Mouse (Mus musculus): ENCODE measurements around the gene Znfx1. TPM values are rescaled to one million over a fixed set of nuclear protein-coding genes. Genes with fewer than 3 reads are reported as not detected.

The Znfx1 gene
- polyA plus RNA-seq, 1 experiment from 2014 or later: 9.5 TPM

DNA sequence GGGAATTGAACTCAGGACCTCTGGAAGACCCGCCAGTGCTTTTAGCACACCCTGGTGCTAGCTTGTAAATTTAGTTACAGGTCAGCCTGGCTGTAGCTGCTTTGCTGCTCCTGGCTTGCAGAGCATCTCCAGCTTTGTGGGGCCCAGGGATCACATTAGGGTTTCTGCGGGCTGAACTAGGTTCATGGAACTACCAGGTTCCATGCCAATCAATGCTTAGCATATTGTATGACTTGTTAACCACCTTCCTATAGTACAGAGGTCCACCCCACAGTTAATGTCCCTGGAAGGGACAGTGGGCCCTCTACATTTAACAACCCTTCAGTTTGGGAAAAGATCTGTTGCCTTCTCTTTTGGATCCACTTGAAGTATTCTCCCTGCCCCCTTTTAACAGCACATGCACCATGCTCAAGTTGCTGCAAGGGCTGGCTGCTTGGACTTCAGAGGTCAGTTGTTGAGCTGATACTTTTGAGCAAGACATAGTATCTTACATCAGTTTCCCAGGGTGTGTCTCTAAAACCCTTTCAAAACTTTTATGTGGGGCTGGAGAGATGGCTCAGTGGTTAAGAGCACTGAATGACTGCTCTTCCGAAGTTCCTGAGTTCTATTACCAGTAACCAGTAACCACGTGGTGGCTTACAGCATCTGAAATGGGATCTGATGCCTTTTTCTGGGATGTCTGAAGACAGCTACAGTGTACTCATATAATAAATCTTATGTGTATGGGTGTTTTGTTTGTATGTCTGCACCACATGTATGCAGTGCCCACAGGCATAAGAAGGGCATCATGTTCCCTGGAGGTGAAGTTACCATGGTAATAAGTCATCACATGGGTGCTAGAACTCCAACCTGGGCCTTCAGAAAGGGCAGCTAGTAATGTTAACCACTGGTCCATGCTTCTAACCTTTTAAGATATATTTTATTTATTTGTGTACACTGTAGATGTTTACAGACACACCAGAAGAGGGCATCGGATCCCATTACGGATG lies 4.0 kb upstream of the Znfx1 start:
- Histone ChIP-seq H3K36me3 (replicated peaks) (peaks cover 15% of the 10 kb centered on the region), H3K9ac (no peak overlapping the region), H3K9me3 (no peaks in the 10 kb centered on the region), H3K27ac (no peak overlapping the region), H3K4me1 (peaks cover 29% of the 10 kb centered on the region), H3K4me2 (no peak overlapping the region), H3K4me3 (no peak overlapping the region), H3K27me3 (replicated peaks) (no peaks in the 10 kb centered on the region)
- no peak for ATAC-seq (replicated peaks)
- WGBS: 40% methylated on average over 6 of the region's 6 CpGs

- H3K9ac ChIP-seq: no peak overlapping the region
- ATAC-seq (replicated peaks): no peak
- no peaks in the 10 kb centered on the region for H3K9me3 ChIP-seq
- peaks cover 15% of the 10 kb centered on the region for H3K36me3 ChIP-seq (replicated peaks)
- H3K27ac ChIP-seq: no peak overlapping the region
- H3K4me2 ChIP-seq: no peak overlapping the region
- peaks cover 34% of the 10 kb centered on the region for H3K4me1 ChIP-seq
- 65% methylated on average over 1 of the region's 1 CpGs for WGBS
- no peaks in the 10 kb centered on the region for H3K27me3 ChIP-seq (replicated peaks)
- H3K4me3 ChIP-seq: no peak overlapping the region
These were observed 3.2 kb upstream of the Znfx1 start for GRCm38 (mm10) chr2:167066031-167066430.

DNA sequence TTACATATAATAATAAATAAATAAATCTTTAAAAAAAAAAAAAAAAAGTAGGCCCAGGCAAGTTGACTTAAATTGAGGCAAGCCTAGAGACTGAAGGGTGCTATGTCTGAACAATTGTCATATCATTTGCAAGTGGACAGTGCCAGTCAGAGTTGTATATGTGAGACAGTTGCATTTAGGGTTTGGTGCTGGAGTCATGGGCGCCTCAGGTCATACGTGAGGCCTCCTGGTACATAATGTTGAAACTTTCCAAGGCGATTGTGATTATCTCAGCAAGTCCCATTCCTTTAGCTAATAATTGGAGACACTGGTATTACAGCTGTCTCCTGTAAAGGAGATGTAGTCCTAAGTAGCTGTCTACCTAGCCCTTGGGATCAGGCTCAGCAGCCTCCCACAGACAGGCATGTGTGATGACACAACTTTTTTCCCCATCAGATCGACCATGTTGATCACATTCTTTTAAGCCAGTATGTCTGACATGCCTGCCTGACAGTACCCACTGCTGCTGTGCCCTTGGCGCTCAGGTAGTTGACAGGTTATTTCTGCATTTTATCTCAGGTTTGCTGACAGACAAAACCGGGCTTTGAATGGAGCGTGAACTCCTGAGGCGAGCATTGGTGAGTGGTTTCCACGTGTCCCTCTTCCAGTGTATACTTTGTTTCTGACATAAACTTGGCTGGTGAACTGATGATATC lies 1.9 kb upstream of the Znfx1 start:
- Histone ChIP-seq H3K4me2 (peak overlapping the region; percentile 61), H3K27me3 (replicated peaks) (no peaks in the 10 kb centered on the region), H3K4me3 (peak overlapping the region; percentile 78), H3K27ac (no peak overlapping the region; the same call in 1 of the 2 replicates), H3K9ac (peak overlapping the region; percentile 36), H3K9me3 (no peaks in the 10 kb centered on the region), H3K36me3 (replicated peaks) (peaks cover 15% of the 10 kb centered on the region), H3K4me1 (peaks cover 37% of the 10 kb centered on the region)
- 29% methylated on average over 9 of the region's 9 CpGs for WGBS
- ATAC-seq (replicated peaks): no peak

DNA sequence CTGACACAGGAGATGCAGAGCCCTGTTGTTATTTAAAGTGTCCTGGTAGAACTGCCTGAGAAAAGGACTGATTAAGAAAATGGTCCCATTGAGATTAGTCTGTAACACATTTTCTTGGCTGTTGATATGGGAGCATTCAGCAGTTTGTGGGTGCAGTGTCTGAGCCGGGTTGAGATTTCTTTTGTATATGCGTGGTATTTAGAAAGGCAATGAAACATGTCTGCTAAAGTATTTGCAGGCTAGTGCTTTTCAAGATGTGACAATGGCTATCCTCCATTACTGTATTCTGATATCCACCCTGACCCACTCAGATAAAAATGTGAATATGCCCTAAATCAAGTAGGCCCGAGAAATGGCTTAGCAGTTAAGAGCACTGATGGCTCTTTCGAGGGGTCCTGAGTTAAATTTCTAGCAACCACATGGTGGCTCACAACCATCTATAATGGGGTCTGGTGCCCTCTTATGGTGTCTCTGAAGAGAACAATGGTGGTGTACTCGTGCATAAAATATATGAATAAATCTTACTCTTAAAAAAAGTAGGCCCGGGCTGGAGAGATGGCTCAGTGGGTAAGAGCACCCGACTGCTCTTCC lies 1.2 kb upstream of the Znfx1 start:
- no peaks in the 10 kb centered on the region for H3K9me3 ChIP-seq
- peak overlapping the region; percentile 95 for H3K9ac ChIP-seq
- peaks cover 15% of the 10 kb centered on the region for H3K36me3 ChIP-seq (replicated peaks)
- H3K27ac ChIP-seq: peak overlapping the region; percentile 94
- no peaks in the 10 kb centered on the region for H3K27me3 ChIP-seq (replicated peaks)
- H3K4me1 ChIP-seq: peaks cover 39% of the 10 kb centered on the region
- under 1% methylated on average over 7 of the region's 7 CpGs for WGBS
- peak overlapping the region; percentile 78 for H3K4me3 ChIP-seq
- ATAC-seq (replicated peaks): no peak
- H3K4me2 ChIP-seq: peak overlapping the region; percentile 61

- peak overlapping the region; percentile 80 for H3K4me2 ChIP-seq
- peak overlapping the region; percentile 94 for H3K27ac ChIP-seq
- WGBS: 0% methylated on average over 17 of the region's 60 CpGs
- no peaks in the 10 kb centered on the region for H3K9me3 ChIP-seq
- peaks cover 19% of the 10 kb centered on the region for H3K36me3 ChIP-seq (replicated peaks)
- no peaks in the 10 kb centered on the region for H3K27me3 ChIP-seq (replicated peaks)
- peak overlapping the region; percentile 95 for H3K9ac ChIP-seq
- H3K4me3 ChIP-seq: peak overlapping the region; percentile 78
- peak; percentile 86 for ATAC-seq (replicated peaks)
- H3K4me1 ChIP-seq: peaks cover 39% of the 10 kb centered on the region
These were observed 311 bp downstream of the Znfx1 start for GRCm38 (mm10) chr2:167062497-167062911.

- no peaks in the 10 kb centered on the region for H3K9me3 ChIP-seq
- WGBS: 31% methylated on average over 11 of the region's 11 CpGs
- peaks cover 36% of the 10 kb centered on the region for H3K4me1 ChIP-seq
- H3K27ac ChIP-seq: no peak overlapping the region
- peak overlapping the region; percentile 78 for H3K4me3 ChIP-seq
- H3K27me3 ChIP-seq (replicated peaks): no peaks in the 10 kb centered on the region
- peak overlapping the region; percentile 95 for H3K9ac ChIP-seq
- 0 out of 2 replicates have a peak, but pooled peaks have one; percentile 0 for ATAC-seq (replicated peaks)
- H3K36me3 ChIP-seq (replicated peaks): peaks cover 26% of the 10 kb centered on the region
- H3K4me2 ChIP-seq: peak overlapping the region; percentile 80
These were observed 1.3 kb downstream of the Znfx1 start for GRCm38 (mm10) chr2:167061381-167062034.

- no peak overlapping the region for H3K4me3 ChIP-seq
- no peaks in the 10 kb centered on the region for H3K9me3 ChIP-seq
- no peak overlapping the region for H3K9ac ChIP-seq
- H3K36me3 ChIP-seq (replicated peaks): peaks cover 26% of the 10 kb centered on the region
- H3K27me3 ChIP-seq (replicated peaks): no peaks in the 10 kb centered on the region
- ATAC-seq (replicated peaks): no peak
- peak overlapping the region; percentile 14; the same call in 1 of the 2 replicates for H3K4me2 ChIP-seq
- peaks cover 32% of the 10 kb centered on the region for H3K4me1 ChIP-seq
- H3K27ac ChIP-seq: no peak overlapping the region
These were observed 2.1 kb downstream of the Znfx1 start for GRCm38 (mm10) chr2:167060761-167061160.

DNA sequence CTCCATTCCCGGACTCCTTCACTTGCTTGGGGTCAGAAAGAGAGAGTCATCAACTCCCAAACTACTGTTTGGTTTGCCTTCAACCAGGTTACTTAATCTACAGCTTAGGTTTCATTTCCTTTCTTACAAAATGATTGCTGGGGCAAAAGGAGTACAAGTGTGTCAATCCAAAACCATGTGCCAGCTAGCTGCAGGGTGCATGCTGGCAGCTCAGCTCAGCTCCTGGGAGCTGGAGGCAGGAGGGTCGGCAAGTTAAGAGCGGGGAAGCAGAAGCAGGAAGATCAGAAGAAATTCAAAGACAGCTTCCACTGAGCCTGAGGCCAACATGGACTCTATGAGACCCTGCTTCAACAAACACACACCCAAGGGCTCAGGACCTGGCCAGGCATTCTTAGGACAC lies 2.5 kb downstream of the Znfx1 start:
- Histone ChIP-seq H3K4me2 (peak overlapping the region; percentile 14; the same call in 1 of the 2 replicates), H3K9ac (no peak overlapping the region), H3K36me3 (replicated peaks) (peaks cover 26% of the 10 kb centered on the region)

GRCm38 (mm10) chr2:167059960-167060359 lies 2.9 kb downstream of the Znfx1 start:
- H3K9ac ChIP-seq: no peak overlapping the region
- WGBS: 73% methylated on average over 12 of the region's 12 CpGs
- peaks cover 24% of the 10 kb centered on the region for H3K4me1 ChIP-seq
- no peaks in the 10 kb centered on the region for H3K27me3 ChIP-seq (replicated peaks)
- peaks cover 29% of the 10 kb centered on the region for H3K36me3 ChIP-seq (replicated peaks)
- H3K4me3 ChIP-seq: no peak overlapping the region
- no peak for ATAC-seq (replicated peaks)
- no peak overlapping the region for H3K27ac ChIP-seq
- no peaks in the 10 kb centered on the region for H3K9me3 ChIP-seq
- H3K4me2 ChIP-seq: no peak overlapping the region

More for the DNA sequence above, 2.5 kb downstream of the Znfx1 start:
- Histone ChIP-seq H3K27me3 (replicated peaks) (no peaks in the 10 kb centered on the region), H3K4me3 (no peak overlapping the region), H3K4me1 (peaks cover 28% of the 10 kb centered on the region), H3K9me3 (no peaks in the 10 kb centered on the region), H3K27ac (no peak overlapping the region)
- WGBS: 70% methylated on average over 3 of the region's 3 CpGs
- ATAC-seq (replicated peaks): no peak

GRCm38 (mm10) chr2:167059536-167059935 lies 3.3 kb downstream of the Znfx1 start:
- ATAC-seq (replicated peaks): no peak
- 43% methylated on average over 8 of the region's 8 CpGs for WGBS
- peaks cover 22% of the 10 kb centered on the region for H3K4me1 ChIP-seq
- H3K9me3 ChIP-seq: no peaks in the 10 kb centered on the region
- no peak overlapping the region for H3K27ac ChIP-seq
- H3K4me2 ChIP-seq: no peak overlapping the region
- H3K9ac ChIP-seq: no peak overlapping the region
- H3K27me3 ChIP-seq (replicated peaks): no peaks in the 10 kb centered on the region
- H3K36me3 ChIP-seq (replicated peaks): peaks cover 33% of the 10 kb centered on the region
- H3K4me3 ChIP-seq: no peak overlapping the region

DNA sequence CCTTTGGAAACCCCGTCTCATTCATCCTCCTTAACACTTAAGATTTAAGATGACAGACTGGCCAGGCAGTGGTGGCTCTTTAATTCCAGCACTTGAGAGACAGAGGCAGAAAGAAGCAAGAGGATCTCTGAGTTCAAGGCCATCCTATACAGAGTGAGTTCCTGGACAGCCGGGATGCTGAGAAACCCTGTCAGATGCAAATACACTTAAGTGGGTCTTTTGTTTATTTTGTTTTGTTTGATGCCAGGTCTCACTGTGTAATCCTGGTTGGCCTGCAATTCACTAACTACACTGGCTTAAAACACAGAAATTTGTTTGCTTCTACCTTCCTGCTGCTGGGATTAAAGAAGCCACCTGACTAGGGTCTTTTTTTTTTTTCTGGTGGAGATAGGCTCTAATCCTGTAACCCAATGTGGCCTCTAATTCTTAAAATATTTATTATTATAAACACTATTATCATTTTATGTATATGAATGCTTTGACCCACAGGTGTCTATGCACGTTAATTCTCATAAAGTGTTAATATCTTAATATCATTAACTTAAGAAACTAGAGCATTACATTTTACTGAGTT lies 3.9 kb downstream of the Znfx1 start:
- no peak for ATAC-seq (replicated peaks)
- Histone ChIP-seq H3K27me3 (replicated peaks) (no peaks in the 10 kb centered on the region), H3K27ac (no peak overlapping the region), H3K9ac (no peak overlapping the region), H3K4me2 (no peak overlapping the region), H3K4me3 (no peak overlapping the region), H3K9me3 (no peaks in the 10 kb centered on the region), H3K36me3 (replicated peaks) (peaks cover 35% of the 10 kb centered on the region), H3K4me1 (peaks cover 21% of the 10 kb centered on the region)
- WGBS: 59% methylated on average over 3 of the region's 3 CpGs

All from midbrain, embryonic 15.5 days (tissue).